Comparison of ENCODE assay signal across 18 mouse cellular contexts in genomic region chr10:4971156-4971555, GRCm38 (mm10).
"Had no signal": no experiment of that assay in that cellular context is flagged by ENCODE, and none has a peak within 500 bp of the region (broad histone marks: within the 10 kb centered on the region; RNA-seq: fewer than 3 reads in every experiment).

No protein-coding gene starts in this region.

- H3K9me3 ChIP-seq: liver, embryonic 13.5 days; megakaryocyte, embryonic 14.5 days; midbrain, embryonic 10.5 days; midbrain, embryonic 13.5 days; neural tube, embryonic 13.5 days had no signal

- H3K27ac ChIP-seq: left cerebral cortex, adult 2 months; liver, embryonic 13.5 days; midbrain, embryonic 10.5 days; midbrain, embryonic 13.5 days; neural tube, embryonic 13.5 days had no signal

- H3K4me3 ChIP-seq: left cerebral cortex, adult 2 months; liver, embryonic 13.5 days; megakaryocyte, embryonic 14.5 days; midbrain, embryonic 10.5 days; midbrain, embryonic 13.5 days; myocyte; neural tube, embryonic 13.5 days had no signal

- H3K9ac ChIP-seq: liver, embryonic 13.5 days; midbrain, embryonic 13.5 days; neural tube, embryonic 13.5 days had no signal

- H3K4me2 ChIP-seq: liver, embryonic 13.5 days; midbrain, embryonic 13.5 days; neural tube, embryonic 13.5 days had no signal

- H3K27me3 ChIP-seq: liver, embryonic 13.5 days; megakaryocyte, embryonic 14.5 days; midbrain, embryonic 13.5 days; neural tube, embryonic 13.5 days had no signal

- ATAC-seq: lung, postnatal 0 days; midbrain, embryonic 13.5 days; midbrain, embryonic 16.5 days had no signal

- DNase-seq: kidney, adult 18-20 months; kidney, adult 9 months; kidney, postnatal 10 days; kidney, postnatal 36 days; layer of hippocampus, postnatal 36 days; liver, embryonic 13.5 days; lung, adult 2 months; lung, postnatal 36 days; thymus, adult 18-20 months; thymus, postnatal 36 days had no signal

- H3K4me1 ChIP-seq: liver, embryonic 13.5 days; midbrain, embryonic 10.5 days; midbrain, embryonic 13.5 days; neural tube, embryonic 13.5 days had no signal

- H3K36me3 ChIP-seq: liver, embryonic 13.5 days; midbrain, embryonic 10.5 days; midbrain, embryonic 13.5 days; neural tube, embryonic 13.5 days had no signal
